ENCODE assay signal across 16 mouse cellular contexts in the genomic region with DNA sequence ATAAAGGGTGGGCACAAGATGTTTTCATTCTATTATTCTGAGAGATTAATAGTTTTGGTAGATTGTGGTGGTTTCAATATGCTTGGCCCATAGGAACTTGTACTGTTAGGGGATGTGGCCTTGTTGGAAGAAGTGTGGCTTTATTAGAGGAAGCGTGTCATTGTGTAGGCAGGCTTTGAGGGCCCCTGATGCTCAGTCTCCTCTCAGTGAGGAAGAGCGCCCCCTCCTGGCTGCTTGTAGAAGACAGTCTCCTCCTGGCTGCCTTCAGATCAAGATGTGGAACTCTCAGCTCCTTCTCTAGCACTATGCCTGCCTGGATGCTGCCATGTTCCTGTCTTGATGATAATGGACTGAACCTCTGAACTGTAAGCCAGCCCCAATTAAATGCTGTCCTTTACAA. TPM values are rescaled to one million over a fixed set of nuclear protein-coding genes. Genes with fewer than 3 reads are reported as not detected.
DNase-seq lines count a peak whose midpoint lies in the region; ATAC-seq lines count a peak whose summit lies in the region.
"Had no signal": no experiment of that assay in that cellular context is flagged by ENCODE, and none has a peak within 500 bp of the region (broad histone marks: within the 10 kb centered on the region; RNA-seq: fewer than 3 reads in every experiment).

No protein-coding gene starts in this region.

- H3K4me2 ChIP-seq in hindbrain, embryonic 11.5 days (replicated peaks; ENCODE audit: low read depth, low read length): no peak overlapping the region
- H3K4me2 ChIP-seq in hindbrain, embryonic 13.5 days: no peak overlapping the region
- H3K4me2 ChIP-seq: forebrain, embryonic 13.5 days had no signal

- no peaks in the 10 kb centered on the region for H3K36me3 ChIP-seq in hindbrain, embryonic 11.5 days (ENCODE audit: control insufficient read depth, insufficient read depth, low read length)
- H3K36me3 ChIP-seq in hindbrain, embryonic 13.5 days: no peaks in the 10 kb centered on the region
- no peaks in the 10 kb centered on the region for H3K36me3 ChIP-seq in embryonic facial prominence, embryonic 10.5 days (replicated peaks)

- 21% methylated on average over 2 of the region's 2 CpGs for WGBS in hindbrain, embryonic 11.5 days
- 32% methylated on average over 2 of the region's 2 CpGs for WGBS in hindbrain, embryonic 13.5 days
- WGBS in embryonic facial prominence, embryonic 10.5 days: 30% methylated on average over 2 of the region's 2 CpGs

- H3K27ac ChIP-seq in hindbrain, embryonic 11.5 days (ENCODE audit: low read depth, low read length): no peak overlapping the region
- H3K27ac ChIP-seq in hindbrain, embryonic 13.5 days: no peak overlapping the region
- H3K27ac ChIP-seq in embryonic facial prominence, embryonic 10.5 days (replicated peaks): no peak overlapping the region
- H3K27ac ChIP-seq: forebrain, embryonic 13.5 days had no signal

- no peaks in the 10 kb centered on the region for H3K9me3 ChIP-seq in hindbrain, embryonic 11.5 days (ENCODE audit: control insufficient read depth, low read length)
- H3K9me3 ChIP-seq in hindbrain, embryonic 13.5 days: no peaks in the 10 kb centered on the region
- no peaks in the 10 kb centered on the region for H3K9me3 ChIP-seq in embryonic facial prominence, embryonic 10.5 days
- H3K9me3 ChIP-seq: forebrain, embryonic 13.5 days had no signal

- no peak overlapping the region for H3K9ac ChIP-seq in hindbrain, embryonic 11.5 days (ENCODE audit: low read depth, low read length)
- H3K9ac ChIP-seq in hindbrain, embryonic 13.5 days: no peak overlapping the region
- H3K9ac ChIP-seq: forebrain, embryonic 13.5 days had no signal

- H3K27me3 ChIP-seq in hindbrain, embryonic 11.5 days (ENCODE audit: control insufficient read depth, insufficient read depth, low read length): no peaks in the 10 kb centered on the region
- no peaks in the 10 kb centered on the region for H3K27me3 ChIP-seq in hindbrain, embryonic 13.5 days
- H3K27me3 ChIP-seq in embryonic facial prominence, embryonic 10.5 days (replicated peaks; ENCODE audit: low read depth, poor library complexity, severe bottlenecking): no peaks in the 10 kb centered on the region
- H3K27me3 ChIP-seq: forebrain, embryonic 13.5 days had no signal

- H3K4me1 ChIP-seq in hindbrain, embryonic 11.5 days (replicated peaks; ENCODE audit: control insufficient read depth, insufficient read depth, low read length): no peaks in the 10 kb centered on the region
- H3K4me1 ChIP-seq in hindbrain, embryonic 13.5 days (replicated peaks): no peaks in the 10 kb centered on the region
- H3K4me1 ChIP-seq in embryonic facial prominence, embryonic 10.5 days: no peaks in the 10 kb centered on the region
- H3K4me1 ChIP-seq: forebrain, embryonic 13.5 days had no signal

- ATAC-seq in hindbrain, embryonic 11.5 days (ENCODE audit: low FRiP score): no peak
- no peak for ATAC-seq in hindbrain, embryonic 13.5 days (ENCODE audit: low FRiP score)
- no peak for ATAC-seq in monocyte, adult 5-6 weeks (replicated peaks; ENCODE audit: insufficient number of reproducible peaks, low FRiP score, low TSS enrichment, poor library complexity, severe bottlenecking)
- ATAC-seq: forebrain, embryonic 13.5 days; hindbrain, embryonic 16.5 days; Patski had no signal

- DNase-seq in hindbrain, embryonic 11.5 days (ENCODE audit: low spot score): peak; percentile 35
- DNase-seq in 3134 (ENCODE audit: extremely low read depth, insufficient read length, low spot score) (peak; percentile 27), ES-CJ7 (ENCODE audit: low read depth, low spot score) (peak; percentile 69)
- peak; percentile 29 for DNase-seq in embryonic facial prominence, embryonic 10.5 days (ENCODE audit: low spot score)
- no peak for DNase-seq in urinary bladder, postnatal 25 days (ENCODE audit: low spot score)
- no peak for DNase-seq in right cerebral cortex, postnatal 36 days (ENCODE audit: low spot score in 2 of 2)
- DNase-seq: heart, adult 18-20 months; right cerebral cortex, postnatal 25 days had no signal

- no peak overlapping the region for H3K4me3 ChIP-seq in hindbrain, embryonic 11.5 days (ENCODE audit: low read depth, low read length)
- no peak overlapping the region for H3K4me3 ChIP-seq in hindbrain, embryonic 13.5 days
- H3K4me3 ChIP-seq in embryonic facial prominence, embryonic 10.5 days: no peak overlapping the region
- H3K4me3 ChIP-seq: forebrain, embryonic 13.5 days had no signal

RNA-seq across cellular contexts. Expression of gene Esx1, which starts 20.7 kb away (rescaled TPM):
- not detected in 2 replicates for polyA plus RNA-seq in hindbrain, embryonic 11.5 days (2014; fragmentation: Nextera tagmentation; extraction: Ambion mirVana)
- polyA plus RNA-seq in hindbrain, embryonic 13.5 days (2015; fragmentation: Nextera tagmentation; extraction: Ambion mirVana): not detected in 2 replicates
- not detected in 2 replicates for polyA plus RNA-seq in embryonic facial prominence, embryonic 10.5 days (2016; fragmentation: Nextera tagmentation; extraction: Ambion mirVana)
- not detected in 3 replicates for total RNA-seq in monocyte, adult 5-6 weeks (2017)
- total RNA-seq: heart, adult 18-20 months; megakaryocyte, adult 5-6 weeks had no signal
- polyA plus RNA-seq: forebrain, embryonic 13.5 days; hindbrain, embryonic 16.5 days; neural tube, embryonic 14.5 days; urinary bladder, adult 2 months had no signal

Comparison
In these comparisons a context has a peak if more than half of its experiments do, and no peak if none do; other contexts are left out.
1. DNase-seq: peak in hindbrain, embryonic 11.5 days (single experiment), 3134 (single experiment), ES-CJ7 (single experiment) and embryonic facial prominence, embryonic 10.5 days (single experiment); none in urinary bladder, postnatal 25 days (single experiment) and right cerebral cortex, postnatal 36 days (0 of 2).